Mouse (Mus musculus) gastrocnemius, postnatal 4 days (tissue): ENCODE results near the gene Adh6b. TPM values are rescaled to one million over a fixed set of nuclear protein-coding genes. Genes with fewer than 3 reads are reported as not detected.

ENCODE experiments used
- DNase-seq, 2 experiments: peaks; one replicate each; pipeline ENCODE4 v3.0.0; 2021 to 2022; ENCODE audit warnings: low spot score in 2 of 2, mixed read lengths in 2 of 2
- long read RNA-seq, 2 experiments: library from polyadenylated mRNA; stranded (forward); transcript quantifications; one replicate each; pipeline ENCODE4 v2.0.0; 2021
- total RNA-seq, 2 experiments: library from RNA; stranded (reverse); gene quantifications; 2 replicates each; pipeline ENCODE4 v1.2.3; 2021

Adh6b gene
- under 1 TPM; 0.12 to 0.52 TPM for total RNA-seq
- long read RNA-seq, experiment 1, partial matches to known transcripts = 0 of 5 reads
- long read RNA-seq, experiment 1, other reads (novel, unspliced or antisense) = 3 of 5 reads
- long read RNA-seq, experiment 2 = 0 reads

GRCm38 (mm10) chr3:138341471-138341870, at the start of gene Adh6b:
Gene Adh6b (plus strand): TSS chr3:138341775.
- DNase-seq = no peak

GRCm38 (mm10) chr3:138293298-138293895, 48.2 kb upstream of the Adh6b start:
- no peak for DNase-seq

GRCm38 (mm10) chr3:138300130-138300529, 41.4 kb upstream of the Adh6b start:
- DNase-seq = no peak

GRCm38 (mm10) chr3:138302676-138303075, 38.9 kb upstream of the Adh6b start:
- DNase-seq = no peak

- no peak for DNase-seq
These were observed 37.6 kb upstream of the Adh6b start for GRCm38 (mm10) chr3:138303771-138304488.

- DNase-seq = no peak
These were observed 37.1 kb upstream of the Adh6b start for GRCm38 (mm10) chr3:138304489-138304871.

GRCm38 (mm10) chr3:138305486-138306289, 35.9 kb upstream of the Adh6b start:
- DNase-seq = no peak

- no peak for DNase-seq
These were observed 35.3 kb upstream of the Adh6b start for GRCm38 (mm10) chr3:138306290-138306683.

- no peak for DNase-seq
These were observed 31.7 kb upstream of the Adh6b start for GRCm38 (mm10) chr3:138309910-138310309.

- DNase-seq = no peak
These were observed 30.6 kb upstream of the Adh6b start for GRCm38 (mm10) chr3:138311015-138311414.

- no peak for DNase-seq
These were observed 28.6 kb upstream of the Adh6b start, which contains the start of gene Adh6a for GRCm38 (mm10) chr3:138312965-138313364. Gene Adh6a (plus strand): TSS chr3:138313286.

- DNase-seq = no peak
These were observed 24.6 kb upstream of the Adh6b start for GRCm38 (mm10) chr3:138316908-138317472.

GRCm38 (mm10) chr3:138325001-138325400, 16.6 kb upstream of the Adh6b start:
- no peak for DNase-seq

GRCm38 (mm10) chr3:138325466-138325865, 16.1 kb upstream of the Adh6b start:
- no peak for DNase-seq

- DNase-seq = no peak
These were observed 7.7 kb upstream of the Adh6b start for GRCm38 (mm10) chr3:138333910-138334309.

GRCm38 (mm10) chr3:138334320-138334719, 7.3 kb upstream of the Adh6b start:
- no peak for DNase-seq

GRCm38 (mm10) chr3:138335566-138335965, 6.0 kb upstream of the Adh6b start:
- no peak for DNase-seq

GRCm38 (mm10) chr3:138336104-138336754, 5.3 kb upstream of the Adh6b start:
- DNase-seq = no peak

GRCm38 (mm10) chr3:138347041-138347440, 5.5 kb downstream of the Adh6b start:
- DNase-seq = no peak

GRCm38 (mm10) chr3:138352012-138352809, 10.6 kb downstream of the Adh6b start:
- no peak for DNase-seq
